Mouse (Mus musculus): Measurements from ENCODE around the gene Ciz1. TPM values are rescaled to one million over a fixed set of nuclear protein-coding genes. Genes with fewer than 3 reads are reported as not detected.

Ciz1 gene
- polyA plus RNA-seq, 1 experiment from 2014 or later = 65.8 TPM

Small RNA genes lying within 50 kb of the gene (microRNA-seq; reads per million reads assigned to microRNA genes)
- 1.5 reads per million for gene Gm23363
- gene Mir199b = 1,203 reads per million, percentile 76 among the genes with 10 or more reads in this experiment

Other genes starting within 250 kb of the Ciz1 start
- gene Prrc2b, start 201.2 kb upstream of the Ciz1 start, polyA plus RNA-seq (2016; fragmentation: Nextera tagmentation; extraction: Ambion mirVana) = 60.0 and 69.9 TPM in 2 replicates
- 22.4 and 22.5 TPM in 2 replicates for gene Pomt1, start 115.7 kb upstream of the Ciz1 start, polyA plus RNA-seq (2016; fragmentation: Nextera tagmentation; extraction: Ambion mirVana)
- 74.7 and 84.0 TPM in 2 replicates for gene Uck1, start 92.2 kb upstream of the Ciz1 start, polyA plus RNA-seq (2016; fragmentation: Nextera tagmentation; extraction: Ambion mirVana)
- 20.2 and 22.5 TPM in 2 replicates for gene Golga2, start 64.9 kb upstream of the Ciz1 start, polyA plus RNA-seq (2016; fragmentation: Nextera tagmentation; extraction: Ambion mirVana)
- gene Swi5, start 64.3 kb upstream of the Ciz1 start, polyA plus RNA-seq (2016; fragmentation: Nextera tagmentation; extraction: Ambion mirVana) = 522 and 535 TPM in 2 replicates
- 20.7 and 23.5 TPM in 2 replicates for gene Dnm1, start 1.0 kb downstream of the Ciz1 start, polyA plus RNA-seq (2016; fragmentation: Nextera tagmentation; extraction: Ambion mirVana)
- 35.0 and 39.3 TPM in 2 replicates for gene 1110008P14Rik, start 29.6 kb downstream of the Ciz1 start, polyA plus RNA-seq (2016; fragmentation: Nextera tagmentation; extraction: Ambion mirVana)
- gene Lcn2, start 35.9 kb downstream of the Ciz1 start, polyA plus RNA-seq (2016; fragmentation: Nextera tagmentation; extraction: Ambion mirVana) = not detected in 2 replicates
- gene Ptges2, start 43.6 kb downstream of the Ciz1 start, polyA plus RNA-seq (2016; fragmentation: Nextera tagmentation; extraction: Ambion mirVana) = 32.2 and 32.5 TPM in 2 replicates
- gene Naif1, start 98.1 kb downstream of the Ciz1 start, polyA plus RNA-seq (2016; fragmentation: Nextera tagmentation; extraction: Ambion mirVana) = 6.4 and 6.8 TPM in 2 replicates
- 29.8 and 31.8 TPM in 2 replicates for gene Slc25a25, start 99.1 kb downstream of the Ciz1 start, polyA plus RNA-seq (2016; fragmentation: Nextera tagmentation; extraction: Ambion mirVana)
- gene Fam102a, start 183.0 kb downstream of the Ciz1 start, polyA plus RNA-seq (2016; fragmentation: Nextera tagmentation; extraction: Ambion mirVana) = 11.8 and 12.3 TPM in 2 replicates
- 109 and 111 TPM in 2 replicates for gene Dpm2, start 218.5 kb downstream of the Ciz1 start, polyA plus RNA-seq (2016; fragmentation: Nextera tagmentation; extraction: Ambion mirVana)
- gene Pip5kl1, start 222.5 kb downstream of the Ciz1 start, polyA plus RNA-seq (2016; fragmentation: Nextera tagmentation; extraction: Ambion mirVana) = 2.0 and 2.1 TPM in 2 replicates
- 0.11 TPM in 2 replicates for gene 9430097D07Rik, start 223.4 kb downstream of the Ciz1 start, polyA plus RNA-seq (2016; fragmentation: Nextera tagmentation; extraction: Ambion mirVana)
- 25.1 and 26.4 TPM in 2 replicates for gene St6galnac4, start 234.8 kb downstream of the Ciz1 start, polyA plus RNA-seq (2016; fragmentation: Nextera tagmentation; extraction: Ambion mirVana)
- 17.1 and 17.3 TPM in 2 replicates for gene St6galnac6, start 247.4 kb downstream of the Ciz1 start, polyA plus RNA-seq (2016; fragmentation: Nextera tagmentation; extraction: Ambion mirVana)